Mouse (Mus musculus) regulatory T cell (primary cell): ENCODE measurements around the gene Olfr1167.

Experiments
- in situ Hi-C: fragments of 300-600 bp; cut with MboI, MseI; formaldehyde crosslinking; loops from one replicate; pipeline ENCODE4 v1.15.1; 2025; ENCODE audit warnings: high pct_unique_total_duplicates

Gene Olfr1167

DNA sequence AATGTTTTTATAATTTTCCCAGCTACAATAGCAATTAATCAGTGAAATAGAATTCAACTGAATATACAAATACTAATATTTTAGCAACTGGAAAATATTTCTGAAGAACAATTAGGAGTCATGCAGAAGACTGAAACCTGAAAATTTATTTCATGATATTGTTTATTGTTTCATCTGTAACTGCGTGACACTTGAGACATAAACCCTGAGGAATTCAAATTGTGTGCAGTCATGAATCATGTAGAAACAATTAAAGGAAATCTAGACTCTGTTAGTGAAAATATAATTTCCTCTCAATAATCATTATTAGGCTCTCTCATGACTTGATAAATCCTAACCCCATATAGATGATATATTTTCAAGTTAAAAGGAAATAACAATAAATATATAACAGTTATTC, at the start of gene Olfr1167:
Olfr1167 (minus strand) TSS at position 101 of the 400 bp plus-strand sequence.
- in situ Hi-C loops, result loop anchor here (5.0 kb wide), 1 partner anchor 107 kb away; no protein-coding TSS in a partner anchor

- in situ Hi-C loops, result no loop called here
These were observed 26.6 kb upstream of the Olfr1167 start, which contains the start of gene Olfr1168 for GRCm38 (mm10) chr2:88181580-88181979. Gene Olfr1168, plus strand, starts transcription at chr2:88181880.

GRCm38 (mm10) chr2:88128172-88128571, 26.8 kb downstream of the Olfr1167 start, which contains the start of gene Olfr1166:
Gene Olfr1166, minus strand, starts transcription at chr2:88128272.
- in situ Hi-C loops, result no loop called here
